Mouse (Mus musculus): ENCODE measurements around the gene Gm21974.
"Not testable (repeated sequence)": the region's sequence is repeated elsewhere in the genome, so short reads cannot be mapped to it uniquely, and the experiment has no call there.

Gene Gm21974

DNA sequence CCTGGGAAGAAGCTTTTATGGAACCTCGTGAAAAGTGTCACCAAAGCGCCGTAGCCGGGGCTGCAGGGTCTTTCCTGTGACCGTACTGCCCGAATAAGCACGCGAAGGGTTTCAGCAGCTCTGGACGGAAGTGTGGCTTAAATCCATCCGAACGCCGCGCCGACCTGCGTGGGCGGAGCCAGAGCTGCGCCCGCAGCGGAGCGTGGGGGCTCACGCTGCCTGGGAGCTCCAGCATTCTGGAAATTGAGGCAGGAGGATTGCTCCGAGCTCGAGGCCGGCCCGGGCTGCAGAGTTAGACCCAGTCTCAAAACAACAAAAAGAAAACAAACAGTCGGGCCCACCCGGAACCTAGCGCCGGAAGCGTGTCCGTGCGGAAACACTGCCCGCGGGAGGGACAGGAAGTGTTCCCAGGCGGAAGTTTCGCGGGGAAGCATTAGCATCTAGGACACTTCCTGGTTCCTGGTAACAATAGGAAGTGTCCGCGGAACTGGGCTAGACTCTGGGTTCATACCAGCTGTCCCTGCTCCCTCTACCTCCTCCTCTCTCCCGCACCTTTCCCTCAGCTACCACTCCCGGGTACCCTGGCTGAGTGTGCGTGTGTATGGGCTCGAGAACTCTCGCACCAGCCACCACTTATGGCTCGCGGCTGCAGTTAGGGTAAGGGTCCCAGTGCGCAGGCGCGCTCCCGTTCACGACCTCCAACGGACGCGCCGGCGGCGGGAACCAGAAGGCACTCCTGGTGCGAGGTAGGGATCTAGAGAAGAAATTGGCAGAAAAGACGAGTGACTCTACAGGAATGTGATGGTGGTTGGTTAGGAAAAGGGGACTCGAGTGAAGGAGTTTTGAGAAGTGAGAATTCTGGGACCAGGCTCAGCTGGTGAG, 18.5 kb downstream of the Gm21974 start, which contains the start of gene Zfp668:
Gene Zfp668 (minus strand): TSS at position 362 of the 882 bp plus-strand sequence.
- DNase-seq (ENCODE audit: low spot score in 2 of 2): peak; percentile 72 to 91

- DNase-seq (ENCODE audit: low spot score in 2 of 2): peak; percentile 27 to 62
Measured at GRCm38 (mm10) chr7:127876041-127876466, 19.2 kb downstream of the Gm21974 start, which contains the start of gene Zfp646. Gene Zfp646 (plus strand): TSS chr7:127876221.

DNA sequence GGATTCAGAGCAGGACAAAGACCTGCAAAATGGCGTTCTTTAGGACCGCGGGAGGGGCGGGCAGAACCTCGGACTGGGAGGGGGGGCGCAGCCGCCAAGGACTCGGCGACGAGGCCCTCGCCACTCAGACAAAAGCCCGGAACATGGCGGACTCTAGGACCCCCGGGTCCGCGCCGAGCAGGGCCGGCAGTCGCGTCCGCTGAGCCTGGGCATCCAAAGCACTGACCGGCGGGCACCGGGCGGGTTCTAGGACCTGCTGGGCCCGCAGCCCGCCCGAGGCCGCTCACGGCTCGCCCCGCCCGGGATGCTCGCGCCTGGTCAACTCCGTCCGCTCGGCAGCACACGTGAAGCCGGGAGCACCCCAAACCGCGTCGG, 19.6 kb downstream of the Gm21974 start:
- DNase-seq (ENCODE audit: low spot score in 2 of 2): peak; percentile 79 to 93

- DNase-seq (ENCODE audit: low spot score in 2 of 2): peak in 1 of 2 experiments; percentile 33
Measured at GRCm38 (mm10) chr7:127874812-127875626, 20.2 kb downstream of the Gm21974 start.

DNA sequence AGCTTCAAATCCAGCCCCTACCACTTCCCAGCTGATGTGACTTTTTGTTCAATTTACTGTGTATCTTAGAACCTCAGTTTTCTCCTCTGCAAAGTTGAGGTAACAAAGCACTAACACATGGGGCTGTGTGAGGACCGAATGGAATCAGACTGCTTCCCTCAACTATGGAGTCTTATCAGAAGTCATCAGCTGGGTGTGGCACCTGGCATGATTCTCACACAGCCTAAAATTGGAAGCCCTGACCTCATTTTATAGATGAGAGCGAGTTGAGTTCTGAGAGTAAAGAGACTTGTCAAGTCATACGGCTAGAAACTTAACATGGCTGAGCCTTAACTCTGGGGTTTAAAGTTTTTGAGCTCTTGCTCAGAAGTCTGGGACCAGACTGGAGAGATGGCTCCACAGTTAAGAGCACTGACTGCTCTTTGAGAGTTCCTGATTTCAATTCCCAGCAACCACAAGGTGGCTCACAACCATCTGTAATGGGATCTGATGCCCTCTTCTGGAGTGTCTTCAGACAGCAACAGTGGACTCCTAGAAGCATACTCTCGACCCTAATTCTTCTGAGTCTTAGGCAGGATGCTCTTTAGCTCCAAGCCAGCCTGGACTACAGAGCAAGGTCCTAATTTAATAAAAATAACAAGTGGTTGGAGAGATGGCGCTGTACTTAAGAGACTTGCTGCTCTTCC, 25.0 kb downstream of the Gm21974 start:
- no peak for DNase-seq (ENCODE audit: low spot score in 2 of 2)

DNA sequence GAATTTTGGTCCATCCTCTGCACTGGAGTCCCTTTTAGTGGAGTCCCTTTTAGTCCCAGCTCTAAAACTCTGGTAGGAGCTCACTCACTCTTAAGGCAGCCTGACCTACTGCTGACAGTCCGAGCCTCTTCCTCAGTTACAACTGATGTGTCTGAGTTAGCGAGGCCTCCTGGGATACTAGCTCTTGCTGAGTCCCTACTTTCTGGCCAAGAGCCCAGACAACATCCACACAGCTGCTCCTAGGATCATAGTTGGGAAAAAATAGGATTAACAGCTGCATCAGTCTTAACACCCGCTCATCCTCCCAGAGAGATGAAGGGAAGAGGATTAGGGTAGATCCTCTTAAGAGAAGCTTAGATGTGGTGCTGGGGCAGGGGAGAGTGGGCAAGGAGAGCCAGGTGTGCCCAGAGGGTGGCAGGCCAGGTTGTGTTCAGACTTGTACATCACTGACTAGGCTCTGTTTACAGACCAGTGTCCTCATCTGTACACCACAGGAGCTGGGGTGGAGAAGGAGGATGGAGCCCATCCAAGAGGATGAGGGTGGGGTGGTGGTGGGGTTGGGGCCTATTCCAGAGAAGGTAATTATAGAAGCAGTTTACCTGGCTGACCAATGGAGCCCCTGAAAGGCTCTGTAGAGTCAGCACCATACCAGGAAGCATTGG, 26.0 kb downstream of the Gm21974 start:
- DNase-seq (ENCODE audit: low spot score in 2 of 2): peak in 1 of 2 experiments; percentile 33

GRCm38 (mm10) chr7:127867641-127868040, 27.6 kb downstream of the Gm21974 start:
- no peak for DNase-seq (ENCODE audit: low spot score in 2 of 2)

GRCm38 (mm10) chr7:127866434-127866833, 28.8 kb downstream of the Gm21974 start:
- no peak for DNase-seq (ENCODE audit: low spot score in 2 of 2)

- DNase-seq (ENCODE audit: low spot score in 2 of 2): no peak
Measured at GRCm38 (mm10) chr7:127858258-127858657, 37.0 kb downstream of the Gm21974 start.

DNA sequence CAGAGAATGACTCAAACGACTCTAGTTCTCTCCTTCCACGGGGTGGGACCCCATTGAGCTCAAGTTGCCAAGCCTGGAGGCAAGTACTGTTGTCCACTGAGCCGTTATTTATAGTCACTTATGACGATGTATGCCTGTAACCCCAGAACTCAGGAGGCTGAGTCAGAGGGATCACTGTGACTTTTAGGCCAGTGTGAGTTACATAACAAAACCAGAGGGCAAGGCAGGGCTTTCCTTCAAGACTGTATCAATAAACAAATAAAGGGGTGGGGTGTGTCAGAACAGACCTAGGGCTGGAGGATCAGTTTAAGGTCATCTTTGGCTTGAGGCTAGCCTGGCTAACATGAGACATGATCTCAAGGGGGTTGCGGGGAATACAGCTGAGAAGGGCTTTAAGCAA, 44.3 kb downstream of the Gm21974 start:
- DNase-seq (ENCODE audit: low spot score in 2 of 2): no peak

DNA sequence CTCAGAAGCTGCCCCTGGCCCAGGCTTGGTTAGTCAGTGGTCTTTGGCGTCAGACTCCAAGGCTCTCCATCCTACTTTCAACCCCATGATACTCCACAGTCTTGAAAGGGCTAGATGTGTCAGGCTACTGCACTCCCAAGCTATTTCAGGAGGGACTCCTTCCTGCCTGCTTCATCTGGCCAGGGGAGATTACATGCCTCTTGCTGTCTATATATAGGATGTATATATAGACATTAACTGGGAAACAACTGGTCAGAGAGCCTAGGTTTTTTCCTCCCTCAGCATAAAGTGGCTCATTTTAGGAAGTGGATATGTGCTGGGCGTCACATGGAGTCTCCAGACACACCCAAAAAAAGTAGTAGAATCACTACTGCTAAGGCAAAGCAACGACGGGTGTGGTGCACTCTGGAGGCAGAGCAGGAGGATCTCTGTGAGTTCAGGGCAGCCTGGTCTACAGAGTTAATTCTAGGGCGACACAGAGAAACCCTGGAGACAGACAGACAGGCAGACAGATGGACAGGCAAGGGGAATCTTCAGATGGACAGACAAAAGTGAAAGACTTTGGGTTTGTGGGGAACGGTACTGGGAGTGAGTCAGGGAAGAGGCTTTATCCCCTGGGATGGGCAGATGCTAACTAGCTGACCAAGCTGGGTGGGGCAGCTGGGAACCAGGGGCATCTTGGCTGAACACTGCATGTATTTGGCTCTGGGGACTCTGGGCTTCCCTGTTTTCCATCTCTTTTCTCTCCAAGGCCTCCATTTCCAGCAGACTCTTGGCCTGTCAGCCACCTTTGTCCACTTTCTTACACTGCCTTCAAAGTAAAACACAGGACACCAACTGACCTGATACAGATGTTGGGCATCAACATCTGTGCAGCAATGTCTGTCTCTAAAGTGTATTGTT, 45.0 kb downstream of the Gm21974 start:
- no peak for DNase-seq (ENCODE audit: low spot score in 2 of 2)

- peak in 1 of 2 experiments; percentile 83 for DNase-seq (ENCODE audit: low spot score in 2 of 2)
Measured at GRCm38 (mm10) chr7:127842001-127842718, 53.1 kb downstream of the Gm21974 start.

DNA sequence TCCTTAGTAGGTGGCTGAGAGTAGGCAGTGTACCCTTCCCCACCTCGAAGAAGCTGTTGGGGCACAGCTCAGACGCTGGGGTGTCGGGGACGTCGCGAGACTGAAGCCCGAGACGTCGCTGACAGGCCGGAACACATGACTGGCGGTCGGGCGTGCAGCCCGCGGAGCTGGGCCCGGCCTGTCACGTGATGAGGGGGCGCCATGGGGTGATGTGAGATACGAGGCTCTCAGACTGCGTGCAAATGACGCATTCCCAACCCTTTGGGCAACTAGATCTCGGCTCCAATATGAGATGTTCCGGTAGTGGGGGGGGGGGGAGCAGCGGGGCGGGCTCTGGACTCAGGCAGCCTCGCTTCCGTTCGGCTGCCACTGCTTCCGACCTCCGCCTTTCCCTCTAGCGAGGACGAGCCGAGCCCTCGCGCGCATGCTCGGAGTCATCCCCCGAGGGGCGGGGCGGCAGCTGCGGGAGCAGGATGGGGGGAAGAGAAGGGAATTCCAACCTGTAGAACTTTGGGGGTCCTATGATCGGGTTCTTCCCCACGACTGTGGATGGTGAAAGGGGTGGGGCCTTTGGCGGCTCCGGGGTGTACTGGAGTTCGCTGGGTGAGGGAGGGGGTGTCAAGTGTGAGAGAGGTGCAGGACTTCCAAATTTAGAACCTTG, 53.8 kb downstream of the Gm21974 start:
- peak; percentile 96 for DNase-seq (ENCODE audit: low spot score in 2 of 2)

DNA sequence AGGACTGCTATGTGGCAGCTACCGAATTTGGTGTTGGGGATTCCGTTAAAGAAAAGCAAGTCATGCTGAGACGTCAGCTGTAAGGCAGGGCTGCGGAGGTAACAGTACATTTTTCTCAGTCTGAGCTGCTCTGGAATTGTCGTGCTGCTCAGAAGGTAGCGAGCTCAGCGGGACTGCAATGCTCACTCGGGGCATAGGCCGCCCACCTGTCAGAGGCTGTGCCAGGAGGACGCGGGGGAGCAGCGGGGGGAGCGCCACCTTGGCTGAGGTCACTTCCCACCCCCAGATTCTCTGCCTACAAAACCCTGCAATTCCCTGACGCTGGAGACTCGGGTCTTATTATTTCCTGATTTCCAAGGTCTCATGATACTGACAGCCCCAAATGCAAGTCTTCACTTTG, 54.4 kb downstream of the Gm21974 start:
- DNase-seq (ENCODE audit: low spot score in 2 of 2): no peak

DNA sequence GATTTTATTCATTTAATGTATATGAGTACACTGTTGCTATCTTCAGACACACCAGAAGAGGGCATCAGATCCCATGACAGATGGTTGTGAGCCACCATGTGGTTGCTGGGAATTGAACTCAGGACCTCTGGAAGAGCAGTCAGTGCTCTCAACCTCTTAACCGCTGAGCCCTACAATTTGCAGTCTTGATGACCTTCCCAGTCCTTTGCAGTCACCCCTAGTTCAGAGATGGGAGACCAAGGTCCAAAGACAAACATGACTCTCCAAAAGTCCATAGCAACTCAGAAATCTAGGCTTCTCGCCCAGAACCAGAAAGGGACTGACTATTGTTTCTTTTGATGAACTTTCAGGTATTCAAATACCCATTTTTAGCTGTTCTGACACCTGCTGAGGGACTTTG, 55.2 kb downstream of the Gm21974 start:
- not testable (repeated sequence) for DNase-seq (ENCODE audit: low spot score in 2 of 2)

GRCm38 (mm10) chr7:127837878-127838277, 57.4 kb downstream of the Gm21974 start:
- DNase-seq (ENCODE audit: low spot score in 2 of 2): not testable (repeated sequence)

- no peak for DNase-seq (ENCODE audit: low spot score in 2 of 2)
Measured at GRCm38 (mm10) chr7:127837473-127837872, 57.8 kb downstream of the Gm21974 start.

Measured in left cerebral cortex, adult 9 months (tissue).